Mouse (Mus musculus) forebrain, embryonic 14.5 days (tissue): Measurements from ENCODE around the gene Kmt2e. TPM values are rescaled to one million over a fixed set of nuclear protein-coding genes. Genes with fewer than 3 reads are reported as not detected.
"Not testable (repeated sequence)": the region's sequence is repeated elsewhere in the genome, so short reads cannot be mapped to it uniquely, and the experiment has no call there.

Experiments used
- ATAC-seq: fragments of 200-750 bp; cut with Nextera tagmentation; 2 replicates; pipeline ENCODE4 v1.8.0; 2017; ENCODE audit warnings: mild to moderate bottlenecking, moderate library complexity
- DNase-seq: peaks from one replicate; pipeline ENCODE4 v3.0.0-alpha.2; 2015; ENCODE audit warnings: low spot score
- H3K27ac ChIP-seq: fragments of 300-500 bp; sonication (generic); 2 replicates; pipeline ENCODE4 v1.5.1; 2014; ENCODE audit warnings: low read depth, mild to moderate bottlenecking, control low read depth, low read length, moderate library complexity
- H3K27me3 ChIP-seq: fragments of 300-500 bp; sonication (generic); replicated peaks from 2 replicates; pipeline ENCODE4 v1.6.1; 2014; ENCODE audit warnings: low read length, control low read depth, mixed read lengths; ENCODE audit not compliant: control insufficient read depth, insufficient read depth
- H3K36me3 ChIP-seq: fragments of 300-500 bp; sonication (generic); 2 replicates; pipeline ENCODE4 v1.6.1; 2014; ENCODE audit warnings: low read length, control low read depth; ENCODE audit not compliant: control insufficient read depth, insufficient read depth
- H3K4me1 ChIP-seq: fragments of 300-500 bp; sonication (generic); 2 replicates; pipeline ENCODE4 v1.6.1; 2014; ENCODE audit warnings: antibody characterized with exemption, low read length, control low read depth; ENCODE audit not compliant: control insufficient read depth, insufficient read depth
- H3K4me2 ChIP-seq: fragments of 300-500 bp; sonication (generic); 2 replicates; pipeline ENCODE4 v1.6.1; 2014; ENCODE audit warnings: mild to moderate bottlenecking, control low read depth, low read length
- H3K4me3 ChIP-seq: fragments of 300-500 bp; sonication (generic); 2 replicates; pipeline ENCODE4 v1.5.1; 2014; ENCODE audit warnings: low read depth, low read length, control low read depth
- H3K9ac ChIP-seq: fragments of 300-500 bp; sonication (generic); 2 replicates; pipeline ENCODE4 v1.6.1; 2014; ENCODE audit warnings: mild to moderate bottlenecking, low read length, control low read depth, moderate library complexity
- H3K9me3 ChIP-seq: fragments of 300-500 bp; sonication (generic); replicated peaks from 2 replicates; pipeline ENCODE4 v1.6.1; 2016; ENCODE audit warnings: low read length, control low read depth, mixed read lengths; ENCODE audit not compliant: control insufficient read depth
- WGBS: fragments of 180-500 bp; shearing (Covaris S2); extraction: QIAGEN DNeasy Blood & Tissue Kit; methylation state at CpG from one replicate; pipeline ENCODE4 v1.1.7; 2014; 5-methylcytosine and 5-hydroxymethylcytosine counted together
- polyA plus RNA-seq: library from polyadenylated mRNA; unstranded; fragments of >200 nt; fragmentation: Nextera tagmentation; extraction: Ambion mirVana; gene quantifications from 2 replicates; pipeline ENCODE4 v1.2.1, GENCODE M21; 2014

Gene Kmt2e
- polyA plus RNA-seq, 1 experiment from 2014 or later: 131 TPM

GRCm38 (mm10) chr5:23524621-23525020 lies 90.4 kb downstream of the Kmt2e start:
- WGBS: 52% methylated on average over 3 of the region's 3 CpGs
- ATAC-seq: no peak
- H3K9ac ChIP-seq: no peak overlapping the region
- H3K4me1 ChIP-seq: no peaks in the 10 kb centered on the region
- no peak for DNase-seq
- H3K4me2 ChIP-seq: no peak overlapping the region
- H3K27me3 ChIP-seq: no peaks in the 10 kb centered on the region
- no peak overlapping the region for H3K4me3 ChIP-seq
- peaks cover 44% of the 10 kb centered on the region for H3K36me3 ChIP-seq
- H3K9me3 ChIP-seq: no peaks in the 10 kb centered on the region
- no peak overlapping the region for H3K27ac ChIP-seq

DNA sequence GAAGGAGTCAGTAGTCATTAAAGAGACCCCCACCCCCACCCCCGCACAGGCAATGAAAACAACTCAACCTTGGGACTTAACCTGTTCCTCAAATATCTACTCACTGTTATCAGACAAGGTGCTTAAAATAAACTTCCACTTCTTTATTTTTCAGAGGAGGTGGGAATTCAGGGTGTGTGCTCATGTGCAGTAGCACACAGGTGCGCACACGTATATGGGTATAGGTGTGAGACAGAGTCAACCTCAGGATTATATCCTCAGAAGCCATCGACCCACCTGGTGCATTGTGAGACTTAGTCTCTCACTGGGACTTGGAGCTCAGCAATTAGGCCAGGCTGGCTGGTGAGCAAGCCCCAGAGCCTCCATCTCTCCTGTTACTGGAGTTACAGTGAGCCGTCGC lies 96.9 kb downstream of the Kmt2e start:
- ATAC-seq: no peak
- Histone ChIP-seq H3K36me3 (peaks cover 18% of the 10 kb centered on the region), H3K27ac (no peak overlapping the region), H3K9me3 (no peaks in the 10 kb centered on the region), H3K4me1 (peaks cover 2% of the 10 kb centered on the region; the same call in 1 of the 2 replicates), H3K4me2 (no peak overlapping the region), H3K27me3 (no peaks in the 10 kb centered on the region), H3K9ac (no peak overlapping the region), H3K4me3 (no peak overlapping the region)
- DNase-seq: no peak
- 97% methylated on average over 6 of the region's 6 CpGs for WGBS

DNA sequence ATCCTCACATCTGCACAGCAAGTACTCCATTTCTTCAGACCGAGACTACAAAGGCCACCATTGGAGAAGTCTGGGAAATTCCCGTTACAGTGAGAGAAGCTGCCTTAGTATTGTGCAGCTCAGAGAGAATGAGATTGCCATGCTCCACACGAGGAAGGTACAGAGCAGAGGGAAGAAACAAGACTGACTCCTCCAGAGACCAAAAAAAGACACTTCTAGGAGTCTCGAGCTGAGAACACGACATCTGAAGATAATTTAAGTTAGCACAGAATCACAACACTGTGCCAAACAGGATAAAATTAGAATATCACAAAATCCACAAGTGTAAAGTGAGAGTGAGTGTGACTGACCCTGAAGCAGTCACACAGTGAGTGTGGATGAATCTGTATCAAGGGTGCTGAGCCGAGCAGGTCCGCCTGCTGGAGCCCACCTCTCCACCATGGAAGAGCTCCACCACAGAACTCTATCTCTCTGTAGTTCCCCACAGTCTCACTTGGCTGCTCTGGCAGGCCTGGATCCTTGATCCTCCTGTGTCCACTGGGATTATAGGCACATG lies 97.4 kb downstream of the Kmt2e start:
- DNase-seq (no peak), ATAC-seq (no peak)
- no peak overlapping the region for H3K27ac ChIP-seq
- H3K27me3 ChIP-seq: no peaks in the 10 kb centered on the region
- H3K4me1 ChIP-seq: peaks cover 2% of the 10 kb centered on the region; the same call in 1 of the 2 replicates
- no peak overlapping the region for H3K4me3 ChIP-seq
- no peak overlapping the region for H3K9ac ChIP-seq
- peaks cover 16% of the 10 kb centered on the region for H3K36me3 ChIP-seq
- no peaks in the 10 kb centered on the region for H3K9me3 ChIP-seq
- WGBS: 86% methylated on average over 7 of the region's 7 CpGs
- H3K4me2 ChIP-seq: no peak overlapping the region

- Histone ChIP-seq H3K4me3 (no peak overlapping the region), H3K4me1 (peaks cover 2% of the 10 kb centered on the region; the same call in 1 of the 2 replicates), H3K36me3 (peaks cover 32% of the 10 kb centered on the region), H3K4me2 (no peak overlapping the region), H3K27me3 (no peaks in the 10 kb centered on the region), H3K27ac (peak overlapping the region; percentile 63; the same call in 1 of the 2 replicates), H3K9me3 (no peaks in the 10 kb centered on the region), H3K9ac (no peak overlapping the region)
- ATAC-seq (peak; percentile 32; the same call in 1 of the 2 replicates), DNase-seq (no peak)
- WGBS: 60% methylated on average over 7 of the region's 7 CpGs
These were observed 101.5 kb downstream of the Kmt2e start for GRCm38 (mm10) chr5:23535692-23536091.

- DNase-seq (no peak), ATAC-seq (no peak)
- H3K4me1 ChIP-seq: no peaks in the 10 kb centered on the region
- H3K9ac ChIP-seq: no peak overlapping the region
- H3K27ac ChIP-seq: no peak overlapping the region
- WGBS: 83% methylated on average over 5 of the region's 5 CpGs
- 0 out of 2 replicates have a peak, but pooled peaks cover 7% of the 10 kb centered on the region for H3K36me3 ChIP-seq
- no peaks in the 10 kb centered on the region for H3K27me3 ChIP-seq
- H3K9me3 ChIP-seq: no peaks in the 10 kb centered on the region
- no peak overlapping the region for H3K4me3 ChIP-seq
- no peak overlapping the region for H3K4me2 ChIP-seq
These were observed 117.4 kb downstream of the Kmt2e start for GRCm38 (mm10) chr5:23551687-23552086.

DNA sequence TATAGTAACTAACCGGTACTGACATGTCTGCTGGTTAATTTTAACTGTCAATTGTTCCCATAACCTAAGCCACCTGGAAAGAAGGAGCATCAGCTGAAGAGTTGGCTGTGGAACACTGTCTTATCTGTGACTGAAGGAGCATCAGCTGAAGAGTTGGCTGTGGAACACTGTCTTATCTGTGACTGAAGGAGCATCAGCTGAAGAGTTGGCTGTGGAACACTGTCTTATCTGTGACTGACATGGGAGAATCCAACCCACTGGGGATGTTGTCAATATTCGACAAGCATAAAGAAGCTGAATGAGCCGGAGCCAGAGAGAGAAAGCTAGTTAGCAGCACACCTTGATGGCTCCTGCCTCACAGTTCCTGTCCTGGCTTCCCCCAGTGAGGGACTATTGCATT lies 119.1 kb downstream of the Kmt2e start:
- H3K4me1 ChIP-seq, H3K9ac ChIP-seq, H3K36me3 ChIP-seq, H3K4me3 ChIP-seq, ATAC-seq, DNase-seq, H3K27me3 ChIP-seq, H3K27ac ChIP-seq, H3K9me3 ChIP-seq, H3K4me2 ChIP-seq: not testable (repeated sequence)
- WGBS: 85% methylated on average over 3 of the region's 3 CpGs
